Mouse (Mus musculus) G1E (cell line): Measurements from ENCODE around the gene 1700029H14Rik. TPM values are rescaled to one million over a fixed set of nuclear protein-coding genes. Genes with fewer than 3 reads are reported as not detected.

Experiments
- ATAC-seq: 2 replicates; pipeline ENCODE4 v1.8.0; 2016; ENCODE audit warnings: mild to moderate bottlenecking; ENCODE audit not compliant: insufficient number of reproducible peaks, poor library complexity, low FRiP score, severe bottlenecking; ENCODE audit errors: extremely low read depth
- DNase-seq: peaks from one replicate; pipeline ENCODE4 v3.0.0; 2012; ENCODE audit warnings: low spot score
- H3K27me3 ChIP-seq: 2 replicates; pipeline ENCODE4 v1.6.1; 2012; ENCODE audit warnings: mild to moderate bottlenecking, low read length, inconsistent platforms; ENCODE audit not compliant: insufficient read depth
- H3K36me3 ChIP-seq: replicated peaks from 2 replicates; pipeline ENCODE3; 2012; ENCODE audit warnings: mild to moderate bottlenecking, inconsistent platforms
- H3K4me1 ChIP-seq: 2 replicates; pipeline ENCODE4 v1.6.1; 2012; ENCODE audit warnings: low read depth, low read length, inconsistent platforms, mixed read lengths; ENCODE audit not compliant: insufficient read depth
- H3K4me3 ChIP-seq: 2 replicates; pipeline ENCODE4 v1.5.1; 2012; ENCODE audit warnings: low read depth, mild to moderate bottlenecking, inconsistent platforms, low read length, moderate library complexity, mixed read lengths
- H3K9me3 ChIP-seq: replicated peaks from 2 replicates; pipeline ENCODE4 v1.6.1; 2012; ENCODE audit warnings: inconsistent platforms
- CTCF ChIP-seq: IDR thresholded peaks from 2 replicates; pipeline ENCODE4 v1.5.1; 2012; ENCODE audit warnings: low read depth, low read length, inconsistent platforms, mixed read lengths
- GATA1 ChIP-seq: IDR thresholded peaks from 2 replicates; pipeline ENCODE4 v1.6.1; 2012; ENCODE audit warnings: borderline replicate concordance, low read length, inconsistent platforms, mixed read lengths
- GATA2 ChIP-seq: IDR thresholded peaks from 2 replicates; pipeline ENCODE4 v1.6.1; 2012; ENCODE audit warnings: low read depth, low read length, inconsistent platforms, borderline replicate concordance
- POLR2AphosphoS5 ChIP-seq: IDR thresholded peaks from 2 replicates; pipeline ENCODE4 v1.6.1; 2012; ENCODE audit warnings: low read depth, low read length, inconsistent platforms; ENCODE audit not compliant: insufficient replicate concordance
- TAL1 ChIP-seq: conservative IDR thresholded peaks from 2 replicates; pipeline ENCODE4 v1.6.1; 2012; ENCODE audit warnings: low read depth, low read length, inconsistent platforms, mixed read lengths
- polyA plus RNA-seq: library from polyadenylated mRNA; stranded (reverse); fragments of >175 nt; gene quantifications from 2 replicates; pipeline ENCODE4 v1.2.3, GENCODE M21; 2012
- total RNA-seq, 2 experiments: library from RNA; stranded (forward) in 1 of 2; stranded (reverse) in 1 of 2; fragments of 200-1000 nt in 1 of 2; fragments of >200 nt in 1 of 2; fragmentation: Nextera tagmentation in 1 of 2; gene quantifications; 2 replicates each; pipeline ENCODE4 v1.2.3; 2014 to 2017

Gene 1700029H14Rik
- total and polyA plus RNA-seq, 3 experiments: 0.05 TPM; not detected in 2

DNA sequence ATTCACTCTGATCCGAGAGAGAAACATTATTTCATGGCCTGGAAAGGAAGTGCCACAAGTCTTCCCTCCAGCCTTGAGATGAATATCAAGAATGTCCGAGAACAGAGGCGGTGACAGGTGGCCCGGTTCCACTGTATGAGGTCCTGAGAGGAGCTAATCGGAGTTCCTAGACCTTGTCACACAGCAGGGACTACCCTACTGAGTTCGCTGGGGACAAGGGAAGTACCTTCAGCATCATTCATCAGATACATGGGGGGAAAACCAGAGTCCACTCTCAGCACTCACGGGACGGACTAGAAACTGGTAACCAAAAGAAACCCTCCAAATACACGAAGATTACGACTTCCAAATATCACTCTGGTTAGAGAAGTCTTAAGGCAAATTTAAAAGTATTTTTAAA is 38.5 kb upstream of the 1700029H14Rik start:
- DNase-seq: no peak
- TF ChIP-seq CTCF: no peak
- TF ChIP-seq POLR2AphosphoS5: no peak
- TF ChIP-seq GATA2: no peak
- TF ChIP-seq TAL1: no peak
- TF ChIP-seq GATA1: no peak
- Histone ChIP-seq H3K4me3 (no peak overlapping the region), H3K36me3 (no peaks in the 10 kb centered on the region), H3K27me3 (no peaks in the 10 kb centered on the region), H3K4me1 (peaks cover 5% of the 10 kb centered on the region; the same call in 1 of the 2 replicates), H3K9me3 (no peaks in the 10 kb centered on the region)
- no peak for ATAC-seq

DNA sequence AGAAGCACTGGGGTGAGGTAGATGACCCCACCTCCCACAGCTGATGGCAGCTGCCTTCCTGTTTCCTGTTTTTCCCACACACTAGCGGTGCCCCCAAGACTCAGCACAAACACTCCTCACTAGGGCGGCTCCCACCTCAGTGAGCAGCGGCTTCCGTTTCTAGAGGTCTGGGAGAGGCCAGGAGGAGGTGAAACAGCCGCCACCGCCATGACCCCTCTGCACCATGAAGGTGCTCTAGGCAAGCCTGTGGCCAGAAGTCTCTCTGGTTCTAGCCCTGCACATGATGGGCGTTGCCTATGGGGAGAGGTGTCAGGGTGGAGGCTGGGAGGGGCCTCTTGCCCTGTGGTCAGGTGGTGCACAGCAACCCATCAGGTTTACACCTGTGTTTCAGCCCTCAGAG is 37.9 kb upstream of the 1700029H14Rik start:
- Histone ChIP-seq H3K4me1 (peaks cover 7% of the 10 kb centered on the region; the same call in 1 of the 2 replicates), H3K4me3 (no peak overlapping the region)
- no peak for DNase-seq

DNA sequence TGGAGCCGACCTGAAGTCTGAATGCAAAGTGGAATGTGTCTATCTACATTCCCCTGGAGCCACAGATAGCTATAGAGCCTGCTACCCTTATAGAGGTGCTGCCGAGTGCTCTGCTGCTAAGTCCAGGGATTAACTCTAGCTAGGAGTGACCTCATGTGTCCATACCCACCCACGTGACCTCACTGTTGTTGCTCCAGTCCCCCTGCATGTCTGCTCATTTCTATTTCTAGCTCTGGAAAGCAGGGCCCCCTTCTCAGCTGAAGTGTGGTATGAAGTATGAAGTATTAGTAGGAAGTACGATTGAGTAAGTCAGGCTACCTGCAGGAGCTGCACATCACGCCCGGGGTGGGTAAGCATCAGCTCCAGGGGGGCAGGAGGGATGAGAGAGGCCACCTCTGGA is 35.5 kb upstream of the 1700029H14Rik start:
- no peak for TF ChIP-seq GATA2
- no peak for TF ChIP-seq GATA1
- no peak for TF ChIP-seq POLR2AphosphoS5
- no peak for TF ChIP-seq TAL1
- TF ChIP-seq CTCF: no peak

More for the DNA sequence above, 37.9 kb upstream of the 1700029H14Rik start:
- TF ChIP-seq GATA1 (no peak), CTCF (no peak), GATA2 (no peak), POLR2AphosphoS5 (no peak), TAL1 (no peak)
- H3K36me3 ChIP-seq: no peaks in the 10 kb centered on the region
- peak; percentile 15; the same call in 1 of the 2 replicates for ATAC-seq
- no peaks in the 10 kb centered on the region for H3K9me3 ChIP-seq
- H3K27me3 ChIP-seq: no peaks in the 10 kb centered on the region

DNA sequence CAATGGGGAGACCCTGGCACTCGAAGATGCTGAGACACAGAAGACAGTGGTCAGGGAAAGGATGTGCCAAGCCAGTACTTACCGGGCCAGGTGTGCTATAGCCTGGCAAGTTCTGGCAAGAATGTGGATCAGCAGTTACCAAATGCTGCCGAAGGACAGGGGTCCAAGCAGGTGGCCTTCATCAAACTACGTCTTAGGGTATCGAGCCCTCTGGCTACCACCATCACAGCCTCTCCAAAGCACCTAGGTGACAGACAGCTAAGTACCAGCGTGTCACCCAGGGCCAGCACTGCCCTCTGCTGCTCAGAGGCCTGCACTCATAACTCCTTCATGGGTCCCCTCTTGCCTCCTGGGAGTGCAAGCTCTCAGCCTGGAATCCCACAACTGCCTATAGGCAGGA is 33.6 kb upstream of the 1700029H14Rik start:
- Histone ChIP-seq H3K36me3 (no peaks in the 10 kb centered on the region), H3K4me3 (no peak overlapping the region), H3K4me1 (peaks cover 14% of the 10 kb centered on the region), H3K9me3 (no peaks in the 10 kb centered on the region), H3K27me3 (no peaks in the 10 kb centered on the region)
- TF ChIP-seq GATA2 (no peak), GATA1 (no peak), CTCF (no peak), POLR2AphosphoS5 (no peak), TAL1 (no peak)
- no peak for ATAC-seq
- DNase-seq: no peak

More for the DNA sequence above, 35.5 kb upstream of the 1700029H14Rik start:
- ATAC-seq (no peak), DNase-seq (no peak)
- H3K9me3 ChIP-seq: no peaks in the 10 kb centered on the region
- H3K36me3 ChIP-seq: no peaks in the 10 kb centered on the region
- no peak overlapping the region for H3K4me3 ChIP-seq
- H3K27me3 ChIP-seq: no peaks in the 10 kb centered on the region
- peaks cover 14% of the 10 kb centered on the region for H3K4me1 ChIP-seq

DNA sequence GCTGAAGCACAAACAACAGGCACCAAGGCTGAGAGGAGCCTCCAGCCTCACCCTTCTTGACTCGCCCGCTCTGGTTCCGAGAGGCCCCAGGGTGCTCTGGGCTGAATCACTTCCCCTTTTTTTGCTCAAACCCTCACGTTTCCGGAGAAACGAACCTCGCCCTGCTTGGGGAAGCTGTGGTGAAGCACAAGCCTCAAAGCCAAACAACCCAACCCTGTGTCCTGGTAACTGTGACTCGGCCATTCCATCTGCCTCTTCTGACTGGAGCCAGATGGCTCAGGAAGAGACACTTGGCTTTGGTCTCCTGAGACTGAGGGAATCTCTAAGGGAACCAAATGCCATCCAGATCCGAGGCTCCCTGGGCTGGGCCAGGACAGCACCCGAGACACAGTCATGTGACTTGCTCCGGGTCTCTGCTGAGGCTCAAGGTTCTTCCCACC is 32.6 kb upstream of the 1700029H14Rik start:
- TF ChIP-seq GATA2: no peak
- TF ChIP-seq CTCF: no peak
- no peak for TF ChIP-seq TAL1
- Histone ChIP-seq H3K27me3 (no peaks in the 10 kb centered on the region), H3K9me3 (no peaks in the 10 kb centered on the region), H3K4me1 (peaks cover 9% of the 10 kb centered on the region), H3K4me3 (no peak overlapping the region; the same call in 1 of the 2 replicates), H3K36me3 (no peaks in the 10 kb centered on the region)
- peak; percentile 24 for DNase-seq
- ATAC-seq: peak; percentile 86

DNA sequence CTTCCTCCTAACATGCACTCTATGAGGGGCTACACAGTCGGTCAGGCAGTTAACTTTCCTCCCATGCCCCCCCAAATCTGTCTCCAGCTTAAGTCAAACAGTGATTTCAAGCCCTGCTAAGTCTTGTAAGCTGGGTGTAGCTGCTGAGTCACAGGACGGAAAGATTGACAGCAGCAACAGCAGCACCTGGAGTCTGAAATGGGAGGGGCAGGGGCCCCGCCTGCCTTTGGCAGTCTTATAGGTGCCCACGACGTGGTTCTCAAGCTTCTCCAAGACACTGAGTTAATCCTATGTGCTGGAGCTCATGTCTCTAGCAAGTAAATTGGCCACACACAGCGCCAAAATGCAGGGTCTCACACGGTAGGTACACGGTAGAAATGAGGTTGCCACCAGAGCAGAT is 31.1 kb upstream of the 1700029H14Rik start:
- Histone ChIP-seq H3K4me1 (peaks cover 9% of the 10 kb centered on the region), H3K4me3 (no peak overlapping the region), H3K27me3 (no peaks in the 10 kb centered on the region), H3K9me3 (no peaks in the 10 kb centered on the region), H3K36me3 (no peaks in the 10 kb centered on the region)
- no peak for DNase-seq
- no peak for TF ChIP-seq GATA2
- no peak for TF ChIP-seq GATA1
- no peak for TF ChIP-seq CTCF
- no peak for TF ChIP-seq POLR2AphosphoS5
- no peak for TF ChIP-seq TAL1
- no peak for ATAC-seq

DNA sequence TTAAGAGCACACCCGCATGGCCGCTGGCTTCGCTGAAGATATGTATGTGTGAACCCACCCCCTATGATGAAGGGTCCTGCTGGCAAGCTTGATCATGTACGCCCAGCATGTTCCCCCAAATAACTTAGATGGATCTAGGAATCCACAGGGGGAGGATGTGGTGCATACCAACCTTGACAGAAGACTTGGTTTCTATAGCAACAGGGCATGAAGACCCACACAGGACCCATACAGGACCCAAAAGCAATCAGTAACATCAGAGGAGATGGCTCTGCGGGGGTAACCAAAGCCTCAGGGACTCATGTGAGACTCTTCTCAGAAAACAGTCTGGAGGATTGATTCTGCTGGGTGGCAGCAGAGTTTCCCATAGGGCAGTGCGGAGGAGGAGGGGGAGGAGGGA is 29.0 kb upstream of the 1700029H14Rik start:
- no peaks in the 10 kb centered on the region for H3K36me3 ChIP-seq
- no peak for ATAC-seq
- H3K4me1 ChIP-seq: peaks cover 9% of the 10 kb centered on the region
- H3K27me3 ChIP-seq: no peaks in the 10 kb centered on the region
- DNase-seq: no peak
- H3K9me3 ChIP-seq: no peaks in the 10 kb centered on the region
- H3K4me3 ChIP-seq: no peak overlapping the region
- TF ChIP-seq GATA2 (no peak), TAL1 (no peak), CTCF (no peak), GATA1 (no peak), POLR2AphosphoS5 (no peak)
